Mouse (Mus musculus) liver, adult 2 months (tissue): ENCODE data around the gene Ebf1.

ENCODE experiments used
- CTCF ChIP-seq: fragments of 200-500 bp; IDR thresholded peaks from 2 replicates; pipeline ENCODE4 v1.5.1; 2011; ENCODE audit warnings: low read depth, low read length, control low read depth
- POLR2A ChIP-seq: fragments of 200-500 bp; IDR thresholded peaks from 2 replicates; pipeline ENCODE4 v1.6.1; 2011; ENCODE audit warnings: low read length, control low read depth; ENCODE audit not compliant: insufficient read depth; ENCODE audit errors: extremely low read depth

DNA sequence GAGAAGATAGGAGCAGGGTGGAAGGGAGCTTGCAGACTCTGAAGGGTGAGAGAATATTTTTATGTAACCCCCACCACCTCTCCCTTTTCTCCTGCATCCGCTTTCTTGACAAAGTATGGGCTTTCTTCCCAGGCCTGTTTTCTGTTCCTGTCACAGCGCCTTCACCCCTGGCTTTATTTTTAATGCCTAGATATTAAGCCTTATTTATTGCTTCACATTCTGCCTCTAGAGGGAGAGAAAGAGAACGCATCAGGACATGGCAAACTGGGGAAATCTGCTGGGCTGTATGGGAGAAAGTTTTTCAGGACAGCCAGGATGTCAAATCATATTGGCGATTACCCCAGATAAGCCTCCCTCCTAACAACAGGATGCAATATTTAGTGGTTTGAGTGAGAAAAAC is 49.6 kb downstream of the Ebf1 start:
- no peak for TF ChIP-seq POLR2A
- TF ChIP-seq CTCF = no peak
